Mouse (Mus musculus): Measurements from ENCODE around the gene Gprc5c. TPM values are rescaled to one million over a fixed set of nuclear protein-coding genes. Genes with fewer than 3 reads are reported as not detected.

The Gprc5c gene
- polyA plus RNA-seq, 1 experiment from 2014 or later: 24.4 TPM

- Histone ChIP-seq H3K27me3 (ENCODE audit: control insufficient read depth, insufficient read depth, low read length) (no peaks in the 10 kb centered on the region), H3K9me3 (ENCODE audit: control insufficient read depth, low read length) (no peaks in the 10 kb centered on the region), H3K27ac (ENCODE audit: low read depth, low read length) (no peak overlapping the region), H3K4me2 (ENCODE audit: low read depth) (no peak overlapping the region), H3K4me3 (ENCODE audit: low read depth, low read length) (no peak overlapping the region), H3K9ac (ENCODE audit: low read length) (no peak overlapping the region), H3K36me3 (ENCODE audit: control insufficient read depth, insufficient read depth, low read length) (no peaks in the 10 kb centered on the region), H3K4me1 (ENCODE audit: control insufficient read depth, insufficient read depth, low read length) (0 out of 2 replicates have a peak, but pooled peaks cover 3% of the 10 kb centered on the region)
- ATAC-seq (ENCODE audit: insufficient read depth, low FRiP score, low TSS enrichment) (no peak), DNase-seq (ENCODE audit: low spot score) (no peak)
- WGBS: 82% methylated on average over 2 of the region's 2 CpGs
Observed at GRCm38 (mm10) chr11:114879666-114880065, 28.7 kb downstream of the Gprc5c start.

GRCm38 (mm10) chr11:114880185-114880584, 29.2 kb downstream of the Gprc5c start:
- no peak overlapping the region for H3K27ac ChIP-seq (ENCODE audit: low read depth, low read length)
- ATAC-seq (ENCODE audit: insufficient read depth, low FRiP score, low TSS enrichment): no peak

GRCm38 (mm10) chr11:114880589-114880988, 29.6 kb downstream of the Gprc5c start:
- H3K9me3 ChIP-seq (ENCODE audit: control insufficient read depth, low read length): no peaks in the 10 kb centered on the region
- DNase-seq (ENCODE audit: low spot score): peak; percentile 58
- H3K27ac ChIP-seq (ENCODE audit: low read depth, low read length): no peak overlapping the region
- no peaks in the 10 kb centered on the region for H3K36me3 ChIP-seq (ENCODE audit: control insufficient read depth, insufficient read depth, low read length)
- WGBS: 0% methylated on average over 1 of the region's 1 CpGs
- 0 out of 2 replicates have a peak, but pooled peaks cover 3% of the 10 kb centered on the region for H3K4me1 ChIP-seq (ENCODE audit: control insufficient read depth, insufficient read depth, low read length)
- no peaks in the 10 kb centered on the region for H3K27me3 ChIP-seq (ENCODE audit: control insufficient read depth, insufficient read depth, low read length)
- ATAC-seq (ENCODE audit: insufficient read depth, low FRiP score, low TSS enrichment): no peak
- no peak overlapping the region for H3K4me2 ChIP-seq (ENCODE audit: low read depth)
- no peak overlapping the region for H3K4me3 ChIP-seq (ENCODE audit: low read depth, low read length)
- no peak overlapping the region for H3K9ac ChIP-seq (ENCODE audit: low read length)

More at GRCm38 (mm10) chr11:114880185-114880584, 29.2 kb downstream of the Gprc5c start:
- no peak overlapping the region for H3K9ac ChIP-seq (ENCODE audit: low read length)
- H3K4me2 ChIP-seq (ENCODE audit: low read depth): no peak overlapping the region
- H3K4me1 ChIP-seq (ENCODE audit: control insufficient read depth, insufficient read depth, low read length): 0 out of 2 replicates have a peak, but pooled peaks cover 3% of the 10 kb centered on the region
- no peak for DNase-seq (ENCODE audit: low spot score)
- no peaks in the 10 kb centered on the region for H3K36me3 ChIP-seq (ENCODE audit: control insufficient read depth, insufficient read depth, low read length)
- no peaks in the 10 kb centered on the region for H3K27me3 ChIP-seq (ENCODE audit: control insufficient read depth, insufficient read depth, low read length)
- no peaks in the 10 kb centered on the region for H3K9me3 ChIP-seq (ENCODE audit: control insufficient read depth, low read length)
- no peak overlapping the region for H3K4me3 ChIP-seq (ENCODE audit: low read depth, low read length)

- 92% methylated on average over 4 of the region's 4 CpGs for WGBS
- Histone ChIP-seq H3K27me3 (ENCODE audit: control insufficient read depth, insufficient read depth, low read length) (no peaks in the 10 kb centered on the region), H3K36me3 (ENCODE audit: control insufficient read depth, insufficient read depth, low read length) (no peaks in the 10 kb centered on the region), H3K4me3 (ENCODE audit: low read depth, low read length) (no peak overlapping the region), H3K27ac (ENCODE audit: low read depth, low read length) (no peak overlapping the region), H3K9ac (ENCODE audit: low read length) (no peak overlapping the region), H3K4me2 (ENCODE audit: low read depth) (no peak overlapping the region), H3K4me1 (ENCODE audit: control insufficient read depth, insufficient read depth, low read length) (no peaks in the 10 kb centered on the region), H3K9me3 (ENCODE audit: control insufficient read depth, low read length) (no peaks in the 10 kb centered on the region)
- DNase-seq (ENCODE audit: low spot score): no peak
- ATAC-seq (ENCODE audit: insufficient read depth, low FRiP score, low TSS enrichment): no peak
Observed at GRCm38 (mm10) chr11:114883251-114883789, 32.4 kb downstream of the Gprc5c start.

GRCm38 (mm10) chr11:114884380-114885100, 33.6 kb downstream of the Gprc5c start:
- H3K4me2 ChIP-seq (ENCODE audit: low read depth): no peak overlapping the region
- H3K4me3 ChIP-seq (ENCODE audit: low read depth, low read length): no peak overlapping the region
- no peak for ATAC-seq (ENCODE audit: insufficient read depth, low FRiP score, low TSS enrichment)
- H3K9ac ChIP-seq (ENCODE audit: low read length): no peak overlapping the region
- no peak overlapping the region for H3K27ac ChIP-seq (ENCODE audit: low read depth, low read length)
- H3K27me3 ChIP-seq (ENCODE audit: control insufficient read depth, insufficient read depth, low read length): no peaks in the 10 kb centered on the region
- no peaks in the 10 kb centered on the region for H3K9me3 ChIP-seq (ENCODE audit: control insufficient read depth, low read length)
- DNase-seq (ENCODE audit: low spot score): no peak
- H3K4me1 ChIP-seq (ENCODE audit: control insufficient read depth, insufficient read depth, low read length): no peaks in the 10 kb centered on the region
- H3K36me3 ChIP-seq (ENCODE audit: control insufficient read depth, insufficient read depth, low read length): no peaks in the 10 kb centered on the region
- 90% methylated on average over 4 of the region's 4 CpGs for WGBS

- 62% methylated on average over 18 of the region's 18 CpGs for WGBS
- H3K4me2 ChIP-seq (ENCODE audit: low read depth): no peak within 1 kb of the TSS
Observed at GRCm38 (mm10) chr11:114889991-114890518, 39.1 kb downstream of the Gprc5c start, which contains the start of gene Cd300a. Gene Cd300a, plus strand, starts transcription at chr11:114890041.

GRCm38 (mm10) chr11:114890542-114890941, 39.6 kb downstream of the Gprc5c start:
- Histone ChIP-seq H3K27ac (ENCODE audit: low read depth, low read length) (no peak overlapping the region), H3K36me3 (ENCODE audit: control insufficient read depth, insufficient read depth, low read length) (no peaks in the 10 kb centered on the region), H3K9ac (ENCODE audit: low read length) (no peak overlapping the region), H3K9me3 (ENCODE audit: control insufficient read depth, low read length) (no peaks in the 10 kb centered on the region), H3K4me3 (ENCODE audit: low read depth, low read length) (no peak overlapping the region), H3K4me1 (ENCODE audit: control insufficient read depth, insufficient read depth, low read length) (no peaks in the 10 kb centered on the region), H3K4me2 (ENCODE audit: low read depth) (no peak overlapping the region), H3K27me3 (ENCODE audit: control insufficient read depth, insufficient read depth, low read length) (no peaks in the 10 kb centered on the region)
- 60% methylated on average over 5 of the region's 5 CpGs for WGBS
- ATAC-seq (ENCODE audit: insufficient read depth, low FRiP score, low TSS enrichment) (no peak), DNase-seq (ENCODE audit: low spot score) (no peak)

More at GRCm38 (mm10) chr11:114889991-114890518, 39.1 kb downstream of the Gprc5c start, which contains the start of gene Cd300a:
- DNase-seq (ENCODE audit: low spot score) (no peak), ATAC-seq (ENCODE audit: insufficient read depth, low FRiP score, low TSS enrichment) (no peak)
- Histone ChIP-seq H3K27me3 (ENCODE audit: control insufficient read depth, insufficient read depth, low read length) (no peaks in the 10 kb centered on the region), H3K4me1 (ENCODE audit: control insufficient read depth, insufficient read depth, low read length) (no peaks in the 10 kb centered on the region), H3K27ac (ENCODE audit: low read depth, low read length) (no peak within 1 kb of the TSS), H3K9ac (ENCODE audit: low read length) (no peak within 1 kb of the TSS), H3K9me3 (ENCODE audit: control insufficient read depth, low read length) (no peaks in the 10 kb centered on the region), H3K4me3 (ENCODE audit: low read depth, low read length) (no peak within 1 kb of the TSS), H3K36me3 (ENCODE audit: control insufficient read depth, insufficient read depth, low read length) (no peaks in the 10 kb centered on the region)

GRCm38 (mm10) chr11:114896085-114896484, 45.1 kb downstream of the Gprc5c start:
- ATAC-seq (ENCODE audit: insufficient read depth, low FRiP score, low TSS enrichment): no peak
- WGBS: 87% methylated on average over 3 of the region's 3 CpGs
- H3K4me3 ChIP-seq (ENCODE audit: low read depth, low read length): no peak overlapping the region

GRCm38 (mm10) chr11:114898026-114898425, 47.1 kb downstream of the Gprc5c start:
- no peak overlapping the region for H3K9ac ChIP-seq (ENCODE audit: low read length)
- H3K36me3 ChIP-seq (ENCODE audit: control insufficient read depth, insufficient read depth, low read length): no peaks in the 10 kb centered on the region
- 44% methylated on average over 1 of the region's 1 CpGs for WGBS
- H3K4me3 ChIP-seq (ENCODE audit: low read depth, low read length): no peak overlapping the region
- ATAC-seq (ENCODE audit: insufficient read depth, low FRiP score, low TSS enrichment): no peak
- no peaks in the 10 kb centered on the region for H3K9me3 ChIP-seq (ENCODE audit: control insufficient read depth, low read length)
- no peak overlapping the region for H3K4me2 ChIP-seq (ENCODE audit: low read depth)
- DNase-seq (ENCODE audit: low spot score): no peak
- no peak overlapping the region for H3K27ac ChIP-seq (ENCODE audit: low read depth, low read length)
- no peaks in the 10 kb centered on the region for H3K4me1 ChIP-seq (ENCODE audit: control insufficient read depth, insufficient read depth, low read length)
- H3K27me3 ChIP-seq (ENCODE audit: control insufficient read depth, insufficient read depth, low read length): no peaks in the 10 kb centered on the region

More at GRCm38 (mm10) chr11:114896085-114896484, 45.1 kb downstream of the Gprc5c start:
- no peaks in the 10 kb centered on the region for H3K9me3 ChIP-seq (ENCODE audit: control insufficient read depth, low read length)
- H3K27me3 ChIP-seq (ENCODE audit: control insufficient read depth, insufficient read depth, low read length): no peaks in the 10 kb centered on the region
- H3K4me1 ChIP-seq (ENCODE audit: control insufficient read depth, insufficient read depth, low read length): no peaks in the 10 kb centered on the region
- no peak for DNase-seq (ENCODE audit: low spot score)
- no peak overlapping the region for H3K4me2 ChIP-seq (ENCODE audit: low read depth)
- no peaks in the 10 kb centered on the region for H3K36me3 ChIP-seq (ENCODE audit: control insufficient read depth, insufficient read depth, low read length)
- H3K27ac ChIP-seq (ENCODE audit: low read depth, low read length): no peak overlapping the region
- H3K9ac ChIP-seq (ENCODE audit: low read length): no peak overlapping the region
